Mouse (Mus musculus): Measurements from ENCODE around the gene Wnt6.

DNA sequence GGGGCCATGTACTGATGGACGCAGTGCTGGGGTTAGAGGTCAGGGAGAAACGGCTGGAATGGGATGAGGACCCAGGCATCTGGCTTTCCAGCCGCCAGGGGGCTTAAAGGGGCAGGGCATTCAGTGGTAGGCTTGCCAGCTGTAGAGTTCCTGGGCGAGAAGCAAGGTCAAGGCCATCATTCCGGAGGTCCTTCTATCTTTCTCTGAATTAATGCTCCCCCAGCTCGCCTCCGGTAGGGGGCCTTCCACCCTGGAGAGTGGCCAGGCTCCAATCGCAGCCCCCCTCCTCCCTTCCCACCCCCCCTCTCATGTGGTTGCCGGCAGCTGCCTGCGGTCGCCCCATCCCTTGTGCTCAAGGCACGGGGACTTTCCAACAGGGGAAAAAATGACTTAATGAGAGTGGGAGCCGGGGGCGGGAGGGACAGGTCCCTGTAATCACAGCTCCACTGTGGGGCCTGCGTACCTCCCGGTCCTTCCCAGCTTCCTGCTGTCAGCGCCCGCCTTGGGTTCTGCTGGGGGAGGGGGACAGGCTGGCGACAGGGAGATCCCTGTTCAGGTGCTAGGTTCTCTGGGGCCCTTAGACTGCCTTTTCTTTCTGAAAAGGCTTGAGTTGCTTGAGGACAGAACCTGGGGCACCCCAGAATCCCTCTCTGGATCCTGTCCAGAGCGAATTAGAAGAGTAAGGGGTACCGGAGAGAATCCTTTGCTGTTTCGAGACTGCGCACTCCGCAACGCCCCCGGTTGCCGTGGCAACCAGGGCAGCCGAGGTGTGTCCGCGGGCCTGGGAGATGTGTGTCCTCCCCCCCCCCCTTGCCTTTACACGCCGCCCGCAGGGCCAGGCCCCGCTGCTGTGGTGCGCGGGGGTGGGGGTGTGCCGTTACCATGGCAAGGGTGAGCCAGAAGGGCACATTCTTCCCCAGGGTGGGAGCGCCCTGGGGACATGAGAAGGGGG, 34.9 kb downstream of the Wnt6 start:
- TF ChIP-seq GATA1 (IDR thresholded peaks at IDR 0.05; ENCODE audit: borderline replicate concordance, low read length): no peak
- TF ChIP-seq FLI1 (IDR thresholded peaks at IDR 0.05; ENCODE audit: low read length): no peak

Data from megakaryocyte, embryonic 14.5 days (primary cell).